Mouse (Mus musculus) lung, postnatal 0 days (tissue): ENCODE measurements around the gene Vmn1r214.

Experiments used
- CTCF ChIP-seq: IDR thresholded peaks from 2 replicates; pipeline ENCODE4 v1.5.1; 2016; ENCODE audit warnings: antibody characterized with exemption, mild to moderate bottlenecking
- EP300 ChIP-seq: IDR thresholded peaks from 2 replicates; pipeline ENCODE4 v1.6.1; 2016; ENCODE audit warnings: antibody characterized with exemption, mild to moderate bottlenecking, control low read depth

- TF ChIP-seq CTCF, result no peak
- TF ChIP-seq EP300, result no peak
Observed at GRCm38 (mm10) chr13:23024812-23025211, 5.4 kb upstream of the Vmn1r214 start.
